Mouse (Mus musculus) kidney, postnatal 10 days (tissue): Measurements from ENCODE around the gene Igf2bp2.
A peak's percentile ranks its signal among the peaks of the same experiment; 100 is the strongest.

Source experiments
- DNase-seq: peaks from one replicate; pipeline ENCODE4 v3.0.0; 2021; ENCODE audit warnings: mixed read lengths

Igf2bp2 gene

DNA sequence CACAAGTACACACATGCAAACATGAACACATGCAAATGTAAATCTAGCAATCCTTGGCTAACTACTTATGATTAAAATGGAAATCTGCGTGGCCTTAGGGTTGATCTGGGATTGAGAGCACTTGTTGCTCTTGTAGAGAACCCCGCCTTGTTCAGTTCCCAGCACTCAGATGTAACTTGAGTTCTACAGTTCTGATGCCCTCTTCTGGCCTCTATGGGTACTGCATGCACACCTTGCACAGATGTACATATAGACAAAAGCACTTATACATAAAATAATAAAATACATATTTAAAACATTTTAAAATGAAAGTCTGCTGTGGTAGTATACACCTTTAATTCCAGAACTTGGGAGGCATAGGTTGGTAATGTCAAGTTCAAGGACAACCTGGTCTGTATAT is 141.0 kb downstream of the Igf2bp2 start:
- DNase-seq = peak; percentile 36

- DNase-seq = no peak
Measured at GRCm38 (mm10) chr16:22015569-22015968, 147.5 kb downstream of the Igf2bp2 start.

- no peak for DNase-seq
Measured at GRCm38 (mm10) chr16:22009596-22009995, 153.5 kb downstream of the Igf2bp2 start.

- peak; percentile 100 for DNase-seq
Measured at GRCm38 (mm10) chr16:22009099-22009584, 154.0 kb downstream of the Igf2bp2 start, which contains the start of gene Senp2. Gene Senp2, plus strand, starts transcription at chr16:22009484.
